Comparison of ENCODE assay signal across 10 mouse cellular contexts in the genomic region with DNA sequence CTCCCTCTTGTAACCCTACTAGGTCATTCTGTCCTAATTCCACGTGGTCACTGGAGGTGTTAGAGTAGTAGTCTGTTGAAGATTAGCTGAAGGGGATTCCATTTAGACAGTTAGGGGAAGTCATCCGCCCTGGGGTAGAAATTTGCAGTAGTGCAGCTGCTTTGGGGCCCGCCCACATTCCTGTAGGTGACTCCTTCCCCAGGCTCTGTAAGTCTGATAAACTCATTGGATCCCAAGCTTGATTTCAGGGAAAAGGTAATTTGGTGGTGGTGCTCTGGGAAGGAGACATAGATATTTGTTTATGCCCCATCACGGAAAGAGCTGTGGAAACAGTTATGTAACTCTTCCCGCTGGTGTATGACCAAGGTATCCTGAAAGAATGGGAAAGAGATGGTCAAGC. TPM values are rescaled to one million over a fixed set of nuclear protein-coding genes. Genes with fewer than 3 reads are reported as not detected.
DNase-seq lines count a peak whose midpoint lies in the region; ATAC-seq lines count a peak whose summit lies in the region.
"Had no signal": no experiment of that assay in that cellular context is flagged by ENCODE, and none has a peak within 500 bp of the region (broad histone marks: within the 10 kb centered on the region; RNA-seq: fewer than 3 reads in every experiment).

No protein-coding gene starts in this region.

- H3K4me2 ChIP-seq in kidney, embryonic 15.5 days = peak overlapping the region; percentile 85
- peak overlapping the region; percentile 69 for H3K4me2 ChIP-seq in embryonic facial prominence, embryonic 11.5 days (ENCODE audit: low read depth, low read length)
- peak overlapping the region; percentile 77 for H3K4me2 ChIP-seq in limb, embryonic 12.5 days

- WGBS in kidney, embryonic 15.5 days = 47% methylated on average over 5 of the region's 5 CpGs
- 50% methylated on average over 5 of the region's 5 CpGs for WGBS in embryonic facial prominence, embryonic 11.5 days
- 52% methylated on average over 5 of the region's 5 CpGs for WGBS in limb, embryonic 12.5 days

- no peaks in the 10 kb centered on the region for H3K27me3 ChIP-seq in kidney, embryonic 15.5 days
- no peaks in the 10 kb centered on the region for H3K27me3 ChIP-seq in embryonic facial prominence, embryonic 11.5 days (ENCODE audit: control insufficient read depth, insufficient read depth, low read length)
- H3K27me3 ChIP-seq in limb, embryonic 12.5 days = no peaks in the 10 kb centered on the region

- no peak for DNase-seq in kidney, adult 9 months
- DNase-seq in NIH3T3 (ENCODE audit: low read depth) = peak; percentile 35
- DNase-seq in embryonic facial prominence, embryonic 11.5 days (ENCODE audit: low spot score) = no peak
- DNase-seq in thymus, adult 18-20 months = no peak
- DNase-seq in thymus, postnatal 0 days (ENCODE audit: low spot score) = no peak
- DNase-seq: lung, postnatal 14 days; thymus, postnatal 25 days had no signal

- no peak for ATAC-seq in kidney, embryonic 15.5 days (replicated peaks; ENCODE audit: low FRiP score)
- no peak for ATAC-seq in embryonic facial prominence, embryonic 11.5 days (replicated peaks; ENCODE audit: insufficient number of reproducible peaks, low FRiP score, low TSS enrichment, low read depth)
- no peak for ATAC-seq in limb, embryonic 12.5 days (ENCODE audit: insufficient number of reproducible peaks, insufficient read depth, low FRiP score, low TSS enrichment, low read depth)
- ATAC-seq: inflammation-experienced regulatory T-cells, adult 6 months had no signal

- peaks cover 36% of the 10 kb centered on the region for H3K4me1 ChIP-seq in kidney, embryonic 15.5 days
- H3K4me1 ChIP-seq in embryonic facial prominence, embryonic 11.5 days (ENCODE audit: control insufficient read depth, insufficient read depth, low read length) = peaks cover 4% of the 10 kb centered on the region; the same call in 1 of the 2 replicates
- H3K4me1 ChIP-seq in limb, embryonic 12.5 days (replicated peaks) = peaks cover 21% of the 10 kb centered on the region

- H3K27ac ChIP-seq in kidney, embryonic 15.5 days = peak overlapping the region; percentile 98
- no peak overlapping the region for H3K27ac ChIP-seq in embryonic facial prominence, embryonic 11.5 days (replicated peaks; ENCODE audit: low read depth, low read length)
- 0 out of 2 replicates have a peak overlapping the region, but pooled peaks have one; percentile 94 for H3K27ac ChIP-seq in limb, embryonic 12.5 days

- peak overlapping the region; percentile 71 for H3K4me3 ChIP-seq in kidney, embryonic 15.5 days (replicated peaks)
- no peak overlapping the region for H3K4me3 ChIP-seq in embryonic facial prominence, embryonic 11.5 days (ENCODE audit: low read depth, low read length)
- no peak overlapping the region; the same call in 1 of the 2 replicates for H3K4me3 ChIP-seq in limb, embryonic 12.5 days (replicated peaks)

- H3K9me3 ChIP-seq in kidney, embryonic 15.5 days (replicated peaks) = no peaks in the 10 kb centered on the region
- no peaks in the 10 kb centered on the region for H3K9me3 ChIP-seq in embryonic facial prominence, embryonic 11.5 days (replicated peaks; ENCODE audit: control insufficient read depth, low read length)
- peaks cover 3% of the 10 kb centered on the region; the same call in 1 of the 2 replicates for H3K9me3 ChIP-seq in limb, embryonic 12.5 days

- peaks cover 4% of the 10 kb centered on the region; the same call in 1 of the 2 replicates for H3K36me3 ChIP-seq in kidney, embryonic 15.5 days
- H3K36me3 ChIP-seq in embryonic facial prominence, embryonic 11.5 days (replicated peaks; ENCODE audit: control insufficient read depth, insufficient read depth, low read depth, low read length) = no peaks in the 10 kb centered on the region
- H3K36me3 ChIP-seq in limb, embryonic 12.5 days = no peaks in the 10 kb centered on the region

- peak overlapping the region; percentile 85; the same call in 1 of the 2 replicates for H3K9ac ChIP-seq in kidney, embryonic 15.5 days
- H3K9ac ChIP-seq in embryonic facial prominence, embryonic 11.5 days (replicated peaks; ENCODE audit: low read length) = peak overlapping the region; percentile 95
- H3K9ac ChIP-seq in limb, embryonic 12.5 days (replicated peaks) = no peak overlapping the region

RNA-seq across cellular contexts. Expression of a gene that starts 0.5 kb away (rescaled TPM):
- 103 and 107 TPM in 2 replicates for polyA plus RNA-seq in kidney, embryonic 15.5 days (2015; fragmentation: Nextera tagmentation; extraction: Ambion mirVana)
- 72.6 and 77.2 TPM in 2 replicates for polyA plus RNA-seq in embryonic facial prominence, embryonic 11.5 days (2014; fragmentation: Nextera tagmentation; extraction: Ambion mirVana)
- polyA plus RNA-seq in limb, embryonic 12.5 days (2016; fragmentation: Nextera tagmentation; extraction: Ambion mirVana) = 82.7 and 92.5 TPM in 2 replicates
- 11.0 and 12.1 TPM in 2 replicates for polyA plus RNA-seq in thymus, postnatal 0 days (2015; fragmentation: Nextera tagmentation; extraction: Ambion mirVana)
- polyA plus RNA-seq: inflammation-experienced regulatory T-cells, adult 6 months had no signal
